Mouse (Mus musculus) thymus, postnatal 4 days (tissue): ENCODE measurements around the gene Arrb2.
A peak's percentile ranks its signal among the peaks of the same experiment; 100 is the strongest.
"Not testable (repeated sequence)": the region's sequence is repeated elsewhere in the genome, so short reads cannot be mapped to it uniquely, and the experiment has no call there.

Source experiments
- DNase-seq: peaks from one replicate; pipeline ENCODE4 v3.0.0; 2021

The Arrb2 gene

DNA sequence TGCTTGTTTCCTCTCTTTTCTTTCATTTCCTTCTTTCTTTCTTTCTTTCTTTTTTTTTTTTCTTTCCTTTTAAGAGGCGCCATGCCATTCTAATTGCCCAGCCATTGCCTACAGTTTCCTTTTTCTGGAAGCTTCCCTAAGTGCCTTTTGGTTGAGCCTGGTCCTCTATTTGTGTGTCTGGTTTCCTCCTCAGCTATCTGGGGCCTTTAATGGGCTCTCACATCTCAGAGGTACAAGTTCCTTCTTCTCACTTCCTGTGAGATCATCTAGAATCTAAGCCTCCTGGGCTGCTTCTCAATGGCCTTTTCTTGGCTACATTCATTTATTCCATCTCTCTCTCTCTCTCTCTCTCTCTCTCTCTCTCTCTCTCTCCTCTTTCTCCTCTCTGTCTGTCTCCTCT is 14.9 kb downstream of the Arrb2 start:
- no peak for DNase-seq

DNA sequence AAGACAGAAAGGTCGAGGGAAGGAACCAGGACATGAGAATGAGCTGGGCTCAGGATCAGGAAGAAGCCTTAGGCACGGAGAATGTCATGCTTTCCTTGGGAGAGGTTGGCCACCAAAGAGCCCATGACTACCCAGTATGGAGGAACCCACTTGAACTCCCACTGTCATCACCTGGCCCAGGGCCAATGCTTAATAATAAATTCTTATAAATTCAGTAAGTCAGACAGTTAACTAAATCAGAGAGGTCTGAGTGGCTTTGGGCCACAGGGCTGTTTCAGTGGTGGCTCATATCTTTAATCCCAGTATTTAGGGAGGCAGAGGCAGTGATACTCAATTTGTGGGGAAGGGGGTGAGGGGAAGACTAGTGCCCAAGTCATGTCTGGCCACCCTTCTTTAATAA is 18.5 kb downstream of the Arrb2 start:
- no peak for DNase-seq

DNA sequence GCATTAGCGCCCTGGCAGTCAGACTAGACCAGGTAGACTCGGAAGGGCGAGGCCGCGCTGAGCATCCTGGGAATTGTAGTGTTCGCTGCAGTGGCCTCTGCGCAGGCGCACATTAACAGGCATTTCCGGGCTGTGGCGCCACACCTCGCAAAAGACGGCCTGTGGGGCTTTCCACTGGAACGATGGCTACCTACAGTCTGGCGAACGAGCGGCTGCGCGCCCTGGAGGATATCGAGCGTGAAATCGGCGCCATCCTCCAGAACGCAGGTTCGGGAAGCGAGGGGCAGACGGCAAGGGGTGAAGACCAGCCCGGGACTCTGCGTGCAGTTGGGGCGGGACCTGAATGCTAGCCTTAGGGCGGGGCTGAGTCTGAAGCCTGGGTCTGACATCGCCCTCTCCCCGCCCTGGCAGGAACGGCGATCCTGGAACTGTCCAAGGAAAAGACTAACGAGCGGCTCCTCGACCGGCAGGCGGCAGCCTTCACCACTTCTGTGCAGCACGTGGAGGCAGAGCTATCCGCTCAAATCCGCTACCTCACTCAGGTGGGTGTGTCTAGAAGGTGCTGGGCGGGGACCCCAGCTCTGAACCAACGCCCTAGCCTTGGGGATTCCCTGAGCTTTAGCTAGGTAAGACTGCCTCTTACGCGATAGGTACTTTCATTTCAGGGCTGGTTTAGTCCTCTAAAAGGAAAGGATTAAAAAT is 19.5 kb downstream of the Arrb2 start, which contains the start of gene Med11:
Med11 (plus strand) TSS at position 123 of the 702 bp plus-strand sequence.
- DNase-seq: peak; percentile 94

DNA sequence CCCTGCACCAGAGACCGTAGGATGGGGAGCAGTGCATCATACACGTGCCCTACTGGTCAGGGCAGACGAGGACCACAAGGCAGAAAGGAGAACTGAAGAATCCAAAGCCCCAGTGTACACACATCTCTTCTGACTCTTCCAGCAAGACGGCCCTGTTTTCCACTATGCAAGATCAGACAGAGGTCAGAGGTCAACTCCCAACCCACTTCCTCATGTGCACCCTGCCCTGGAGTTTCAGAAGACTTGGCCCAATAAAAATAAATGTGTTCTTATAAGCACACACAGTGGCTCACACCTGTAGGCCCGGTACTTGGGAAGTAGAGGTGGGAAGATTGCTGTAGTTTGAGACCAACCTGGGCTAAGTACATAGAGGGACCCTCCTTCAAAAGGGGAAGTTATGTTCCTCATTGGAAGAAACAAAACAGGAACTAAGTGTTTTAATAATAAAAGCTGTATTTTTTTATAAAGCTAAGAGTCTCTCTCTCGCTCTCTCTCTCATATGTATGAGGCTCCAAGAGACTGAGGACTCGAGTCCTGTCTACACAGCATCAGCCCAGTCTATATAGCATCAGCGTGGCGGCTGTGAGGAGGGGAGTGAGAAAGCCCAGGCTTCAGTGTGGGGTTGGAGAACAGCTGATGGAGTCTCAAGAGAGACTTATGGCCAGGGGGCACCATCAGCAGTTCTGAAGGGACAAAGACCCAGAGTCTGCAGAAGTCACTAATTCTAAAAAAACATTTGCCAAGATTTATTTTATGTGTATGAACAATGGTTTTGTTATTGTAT is 21.0 kb downstream of the Arrb2 start:
- no peak for DNase-seq

DNA sequence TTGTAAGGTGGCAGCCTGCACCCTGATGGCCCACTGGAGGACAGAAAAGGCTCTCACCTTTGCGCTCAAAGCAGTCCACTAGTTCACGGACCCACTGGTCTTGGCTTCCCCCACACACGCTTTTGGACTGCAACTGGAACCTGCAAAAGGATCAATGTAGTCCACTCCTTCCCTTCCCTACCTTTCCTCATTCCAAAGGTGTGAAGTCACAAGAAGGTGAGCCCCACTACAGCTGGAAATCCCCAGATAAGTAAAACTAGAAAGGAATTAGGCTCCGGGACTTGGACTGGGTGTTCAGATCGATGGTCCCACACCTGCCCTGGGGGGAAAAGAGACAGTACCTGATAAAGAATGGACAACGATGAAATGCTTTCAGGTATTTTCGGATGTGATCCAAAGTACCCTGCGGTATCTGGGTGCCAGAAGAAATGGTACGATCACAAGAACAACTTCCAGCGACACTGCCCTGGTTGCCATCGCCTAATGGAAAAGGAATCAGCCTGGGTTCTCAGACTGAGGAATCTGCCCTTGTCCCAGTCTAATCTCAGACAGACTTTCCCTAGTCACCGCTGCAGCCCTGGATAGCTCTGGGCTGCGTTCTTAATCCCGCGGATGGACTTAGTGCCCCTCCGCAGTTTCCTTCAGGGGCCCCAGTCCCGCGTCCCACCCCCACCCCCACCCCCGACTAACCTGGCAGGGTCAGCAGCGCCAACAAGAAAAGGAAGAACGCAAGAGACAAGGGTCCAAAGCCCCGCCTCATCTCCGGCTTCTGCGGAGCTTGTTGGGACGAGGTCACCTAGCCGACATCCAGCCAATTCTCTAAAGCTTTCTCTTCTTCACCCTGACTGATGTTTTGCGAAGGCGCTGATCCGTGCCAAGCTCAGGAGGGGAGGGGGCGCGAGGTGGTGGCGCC is 26.5 kb downstream of the Arrb2 start, which contains the start of gene Zmynd15:
Zmynd15 (plus strand) TSS at position 746 of the 913 bp plus-strand sequence.
- no peak for DNase-seq

DNA sequence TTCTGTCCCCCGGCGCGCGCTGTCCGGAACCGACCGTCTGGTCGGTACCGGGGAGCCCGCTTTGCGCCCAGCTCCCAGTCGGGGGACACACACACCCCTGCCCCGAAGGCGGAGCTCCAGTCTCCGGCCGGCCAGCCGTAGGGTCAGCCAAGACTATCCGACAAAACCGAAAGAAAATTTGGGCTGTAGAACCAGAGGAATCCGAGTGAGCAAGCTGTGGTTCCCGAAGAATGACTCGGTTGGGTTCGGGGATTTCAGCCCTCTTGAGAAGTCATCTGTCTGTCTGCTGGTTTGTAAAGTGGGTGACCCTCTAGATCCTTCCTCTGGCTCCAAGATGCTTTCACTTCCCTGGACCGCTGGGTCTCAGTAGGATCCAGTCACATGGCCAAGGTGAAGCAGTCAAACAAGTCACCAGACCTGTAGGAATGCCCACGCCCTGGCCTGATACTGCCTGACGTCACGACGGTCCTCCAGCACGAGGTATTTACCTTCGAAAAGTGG is 27.2 kb downstream of the Arrb2 start, which contains the start of gene Cxcl16:
Cxcl16 (minus strand) TSS at position 384 of the 501 bp plus-strand sequence.
- DNase-seq: no peak

DNA sequence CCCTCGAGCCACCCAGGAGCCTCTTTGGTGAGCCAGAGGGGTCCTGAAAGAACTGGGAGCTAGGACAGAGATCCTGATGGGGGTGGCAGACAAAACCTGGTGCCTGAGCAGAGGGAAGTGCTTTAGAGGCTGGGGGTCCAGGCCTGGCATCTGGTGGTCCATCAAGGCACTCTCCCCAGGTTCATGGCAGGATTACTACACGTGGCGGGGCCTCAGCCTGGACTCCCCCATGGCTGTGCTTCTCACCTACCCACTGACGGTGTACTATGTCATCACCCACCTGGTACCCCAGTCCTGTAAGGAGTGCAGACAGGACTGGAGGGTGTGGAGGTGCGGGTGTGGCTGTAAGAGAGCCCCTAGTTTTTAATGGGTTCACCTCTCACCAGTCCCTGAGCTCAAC is 31.5 kb downstream of the Arrb2 start:
- no peak for DNase-seq

DNA sequence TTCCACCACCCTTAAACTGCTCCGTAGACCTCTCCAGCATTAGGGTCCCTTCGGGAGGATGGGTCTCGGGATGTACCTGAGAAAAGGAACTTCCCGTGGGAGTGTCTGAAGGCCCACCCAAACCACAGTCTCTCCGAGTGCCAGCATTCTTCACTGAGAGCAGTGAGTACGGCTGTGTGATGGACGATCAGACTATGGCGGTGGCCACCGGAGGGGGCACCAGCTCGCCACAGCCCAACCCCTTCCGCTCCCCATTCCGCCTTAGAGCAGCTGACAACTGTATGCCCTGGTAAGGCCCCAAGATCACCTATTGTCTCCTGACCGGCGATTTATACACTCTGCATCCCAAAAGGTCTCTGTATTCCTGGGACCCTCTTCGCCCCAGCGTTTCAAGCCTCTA is 32.8 kb downstream of the Arrb2 start:
- no peak for DNase-seq

DNA sequence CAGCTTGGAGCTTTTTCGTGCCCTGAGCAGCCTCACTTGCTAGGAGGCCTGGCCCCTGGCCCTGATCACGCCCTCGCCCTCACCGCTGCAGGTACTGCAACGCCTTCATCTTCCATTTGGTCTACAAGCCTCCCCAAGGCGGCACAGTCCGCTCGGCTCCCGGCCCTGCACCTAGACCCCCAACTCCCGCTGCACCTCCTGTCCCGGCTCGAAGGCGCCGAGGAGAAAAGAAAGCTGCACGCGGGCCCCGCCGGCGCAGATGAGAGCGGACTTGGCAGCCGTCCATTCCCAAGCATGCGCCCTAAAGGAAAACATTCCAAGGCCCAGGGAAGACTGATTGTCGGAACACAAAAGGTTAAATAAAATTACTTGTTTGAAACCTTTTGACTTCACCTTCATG is 33.4 kb downstream of the Arrb2 start:
- no peak for DNase-seq

DNA sequence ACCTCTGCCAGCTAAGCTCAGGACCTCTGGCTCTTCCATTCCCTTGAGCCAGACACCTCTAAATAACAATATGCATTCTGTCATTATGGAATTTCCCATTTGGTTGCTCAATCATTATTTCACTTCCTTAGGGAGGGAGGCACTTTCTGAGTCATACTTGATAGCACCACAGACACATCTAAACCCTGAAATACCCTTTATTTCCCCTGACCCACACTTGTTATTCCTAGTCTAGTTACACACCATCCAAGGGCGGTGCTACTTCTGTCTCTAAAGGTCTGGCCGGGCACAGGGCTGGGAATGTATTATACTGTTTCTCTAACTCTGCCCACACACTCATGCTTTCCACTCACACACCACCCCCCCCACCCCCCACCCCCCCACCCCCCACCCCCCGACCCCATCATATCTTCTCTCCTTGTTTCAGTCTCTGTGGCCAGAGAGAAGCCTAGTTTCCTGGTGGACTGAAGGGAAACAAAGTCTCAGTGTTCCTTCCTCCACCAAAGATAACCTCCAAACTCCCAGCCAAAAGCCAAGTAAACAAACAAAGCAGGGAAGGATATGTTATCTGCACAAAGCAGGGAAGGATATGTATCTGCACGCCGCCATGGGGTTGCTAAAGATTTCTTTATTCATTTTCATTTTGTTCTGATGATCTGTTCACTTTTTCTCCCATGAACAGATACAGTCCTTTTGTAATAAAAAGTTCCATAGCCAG is 35.6 kb downstream of the Arrb2 start:
- DNase-seq: no peak

DNA sequence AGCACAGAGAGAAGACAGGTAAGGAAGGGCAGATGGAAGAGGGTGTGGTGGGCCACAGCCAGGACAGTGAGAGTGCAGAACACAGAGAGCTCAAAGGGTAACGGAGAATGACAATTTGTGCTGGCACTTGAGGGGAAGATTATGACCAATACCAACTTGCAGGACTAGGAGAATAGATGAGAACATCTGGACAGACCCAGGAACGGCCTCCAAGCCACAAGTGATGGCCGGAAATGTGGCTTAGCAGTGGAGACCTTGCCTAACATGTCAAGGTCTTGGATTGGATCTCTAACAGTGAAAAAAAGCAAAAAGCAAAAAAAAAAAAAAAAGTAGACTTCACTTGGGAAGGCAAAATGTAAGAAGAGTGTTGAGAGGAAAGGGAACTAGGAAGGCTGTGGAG is 37.3 kb downstream of the Arrb2 start:
- no peak for DNase-seq

DNA sequence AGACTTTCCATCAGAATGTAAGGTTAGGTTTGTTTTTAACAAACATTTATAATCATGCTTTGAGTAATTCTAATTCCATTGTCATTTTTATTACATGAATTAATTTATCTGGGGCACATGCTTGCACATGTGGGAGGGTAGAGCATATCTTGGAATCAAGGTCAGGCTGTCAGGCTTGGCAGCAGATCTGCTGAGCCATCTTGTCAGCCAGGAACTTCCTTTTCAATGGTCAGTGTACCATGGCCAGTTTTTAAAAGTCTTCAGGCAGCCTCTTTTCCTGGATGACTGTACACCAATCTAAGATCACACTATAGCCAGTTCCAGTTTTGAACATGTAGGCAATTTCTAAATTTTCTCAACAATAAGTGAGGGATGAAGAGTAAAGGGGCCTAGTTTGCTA is 40.3 kb downstream of the Arrb2 start:
- DNase-seq: no peak

DNA sequence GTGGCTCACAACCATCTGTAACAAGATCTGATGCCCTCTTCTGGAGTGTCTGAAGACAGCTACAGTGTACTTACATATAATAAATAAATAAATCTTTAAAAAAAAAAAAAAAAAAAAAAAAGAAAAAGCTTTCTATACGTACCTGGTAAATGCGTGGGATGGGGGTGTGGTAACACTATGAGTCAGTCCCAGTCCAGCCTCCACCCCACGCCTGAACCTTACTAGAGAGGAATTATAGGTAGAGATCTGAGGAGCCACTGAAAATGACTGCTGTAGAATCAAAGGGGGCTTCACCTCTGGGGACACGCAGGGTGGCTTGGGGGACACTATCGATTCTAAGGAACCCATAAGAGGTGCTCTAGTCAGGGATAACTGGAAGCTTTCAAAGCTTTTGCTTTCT is 40.9 kb downstream of the Arrb2 start:
- DNase-seq: not testable (repeated sequence)

DNA sequence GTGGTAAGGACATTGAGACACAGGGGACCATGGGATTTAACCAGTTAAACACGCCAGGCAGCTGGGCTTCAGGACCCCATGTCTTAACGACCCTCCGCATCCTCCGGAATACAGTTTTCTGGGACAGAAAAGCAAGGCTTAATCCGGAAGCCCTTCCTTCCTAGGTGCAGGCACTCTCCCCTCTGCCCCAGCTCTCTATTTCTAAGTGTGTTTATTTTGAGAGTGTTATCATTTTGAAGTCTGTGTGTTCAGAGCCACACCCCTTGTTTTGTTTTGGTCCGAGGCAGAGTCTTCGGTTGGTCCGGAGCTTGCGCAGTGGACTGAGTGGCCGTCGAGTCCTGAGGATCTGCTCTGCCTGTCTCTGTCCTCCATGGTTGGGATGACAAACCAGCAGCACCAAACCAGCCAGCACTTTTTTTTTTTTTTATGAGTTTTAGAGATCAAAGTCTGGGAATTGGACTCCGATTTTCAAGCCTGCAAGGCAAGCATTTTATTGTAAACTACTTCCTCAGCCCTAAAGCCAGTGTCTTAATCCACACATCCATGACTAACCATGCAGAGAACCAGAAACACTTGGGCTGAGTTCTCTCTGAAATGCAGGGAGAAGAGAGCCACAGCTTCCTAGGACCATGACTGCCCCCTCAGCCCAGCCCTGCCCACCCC is 42.6 kb downstream of the Arrb2 start:
- DNase-seq: no peak

DNA sequence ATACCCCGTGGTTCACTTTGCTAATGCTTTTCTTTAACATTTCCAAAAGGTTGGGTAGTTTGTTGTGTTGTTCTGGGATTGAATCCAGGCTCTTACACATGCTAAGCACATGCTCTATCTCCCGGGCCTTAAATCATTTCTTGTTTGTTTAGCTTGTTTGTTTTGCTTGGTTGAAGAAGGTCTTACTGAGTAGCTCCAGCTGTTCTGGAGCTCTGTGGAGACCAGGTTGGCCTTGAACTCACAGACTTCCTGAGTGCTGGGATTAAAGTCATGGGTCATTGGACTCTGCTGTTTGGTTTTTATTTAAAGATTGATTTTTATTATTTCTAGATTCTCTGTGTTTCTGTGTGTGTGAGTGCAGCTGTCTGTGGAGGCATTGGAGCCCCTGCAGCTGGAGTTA is 53.1 kb downstream of the Arrb2 start:
- no peak for DNase-seq

DNA sequence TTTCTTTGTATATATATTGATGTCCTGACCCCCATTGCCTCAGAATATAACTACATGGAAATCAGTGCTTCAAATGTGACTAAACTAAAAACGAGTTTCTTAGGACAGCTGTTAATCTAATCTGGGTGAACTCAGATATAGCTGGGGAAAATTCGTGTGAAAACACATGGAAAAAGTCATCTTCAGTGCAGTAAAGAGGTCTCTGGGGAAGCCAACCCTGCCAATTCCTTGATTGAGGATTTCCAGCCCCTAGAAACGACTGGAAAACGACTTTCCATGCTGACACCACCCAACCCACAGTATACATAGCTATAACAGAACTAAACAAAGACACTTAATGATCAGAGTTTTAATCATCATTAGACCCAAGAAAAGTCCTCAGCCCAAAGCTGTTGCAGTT is 55.4 kb downstream of the Arrb2 start:
- DNase-seq: no peak

DNA sequence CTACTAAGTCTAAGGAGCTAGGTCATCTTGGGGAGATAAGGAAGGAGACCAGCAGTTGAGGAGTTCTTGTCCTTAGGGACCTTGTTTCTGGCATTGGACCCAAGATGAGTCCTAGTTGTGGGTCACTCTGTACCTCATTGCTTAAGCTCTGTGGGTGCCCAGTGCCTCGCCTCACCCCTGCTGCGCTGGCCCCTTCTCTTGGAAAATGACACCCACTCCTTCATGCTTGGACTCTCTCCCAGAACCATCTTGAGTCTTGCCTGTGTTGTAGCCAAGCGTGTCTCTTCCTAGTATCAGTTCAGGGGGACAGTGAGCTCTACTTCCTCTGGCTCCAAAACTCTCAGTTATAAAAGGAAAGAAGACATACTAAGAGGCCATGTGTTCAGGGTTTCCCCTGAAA is 56.7 kb downstream of the Arrb2 start:
- DNase-seq: no peak

DNA sequence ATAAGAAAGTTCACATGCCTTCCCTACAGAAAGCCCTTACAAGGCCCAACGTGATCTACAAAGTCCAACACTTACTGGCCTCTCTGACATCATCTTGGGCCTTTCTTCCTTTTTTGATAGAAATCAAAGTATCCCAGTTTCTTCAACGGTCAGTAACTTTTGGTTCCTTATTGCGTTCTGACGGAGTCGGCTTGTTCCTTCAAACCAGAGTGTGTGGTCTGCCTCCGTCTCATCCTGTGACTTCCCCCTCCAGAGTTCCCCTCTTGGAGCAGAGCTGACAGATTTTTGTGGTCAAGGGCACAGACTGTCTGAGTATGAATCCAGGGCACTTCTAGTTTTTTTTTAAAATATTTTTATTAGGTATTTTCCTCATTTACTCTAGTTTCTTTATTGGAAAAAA is 57.2 kb downstream of the Arrb2 start:
- no peak for DNase-seq
